Mouse (Mus musculus) adrenal gland, postnatal 14 days (tissue): ENCODE measurements at regions not wholly inside any gene's neighbourhood (a gene's known extent, or its start where the extent isn't known, plus 50 kb on each side); places are given as distances from the start of the nearest gene placed in this dataset.

Source experiments
- DNase-seq: peaks from one replicate; pipeline ENCODE4 v3.0.0; 2021; ENCODE audit warnings: mixed read lengths

- no peak for DNase-seq
Observed at GRCm38 (mm10) chr11:31282136-31282535, 87.7 kb downstream of the Stc2 start.

GRCm38 (mm10) chr11:31248467-31248866 lies 66.2 kb upstream of the Gm17332 start:
- peak; percentile 81 for DNase-seq
